Comparison of ENCODE assay signal across 8 mouse cellular contexts in genomic region chr13:83737826-83738527, GRCm38 (mm10).
DNase-seq lines count a peak whose midpoint lies in the region; ATAC-seq lines count a peak whose summit lies in the region.

No protein-coding gene starts in this region.

- H3K27ac ChIP-seq in midbrain, embryonic 12.5 days (replicated peaks), result peak overlapping the region; percentile 95

- DNase-seq in left cerebral cortex, postnatal 25 days (ENCODE audit: low spot score in 2 of 2), result peak; percentile 41 to 49
- DNase-seq in left cerebral cortex, adult 11 months (ENCODE audit: low spot score), result no peak
- DNase-seq in cerebellum, adult 8-10 months, result peak; percentile 57
- DNase-seq in thymus, postnatal 14 days, result no peak
- DNase-seq in c-Kit-positive CD71-positive TER-119-positive erythroid progenitor cells, embryonic 14.5 days (ENCODE audit: low spot score), result no peak
- DNase-seq in frontal cortex, adult 2 months (ENCODE audit: extremely low spot score in 1 of 2, low spot score in 1 of 2), result no peak

- ATAC-seq in granulocyte monocyte progenitor cell, adult 5-6 weeks (replicated peaks; ENCODE audit: poor library complexity, severe bottlenecking), result peak; percentile 29
- no peak for ATAC-seq in midbrain, embryonic 12.5 days (ENCODE audit: low FRiP score, low read depth)

- peak overlapping the region; percentile 67 for H3K4me2 ChIP-seq in midbrain, embryonic 12.5 days (replicated peaks)

- under 1% methylated on average over 27 of the region's 27 CpGs for WGBS in midbrain, embryonic 12.5 days

- peaks cover 9% of the 10 kb centered on the region; the same call in 1 of the 2 replicates for H3K4me1 ChIP-seq in midbrain, embryonic 12.5 days

- H3K4me3 ChIP-seq in midbrain, embryonic 12.5 days, result peak overlapping the region; percentile 52

- H3K9me3 ChIP-seq in midbrain, embryonic 12.5 days, result no peaks in the 10 kb centered on the region

- intact Hi-C loops in left cerebral cortex, postnatal 25 days (cut with DNase I), result loop anchor here (5.0 kb wide), 2 partner anchors 319 to 484 kb away; partner anchors contain the start of gene Tmem161b

- no peaks in the 10 kb centered on the region for H3K27me3 ChIP-seq in midbrain, embryonic 12.5 days

- peak overlapping the region; percentile 94 for H3K9ac ChIP-seq in midbrain, embryonic 12.5 days (replicated peaks)

- H3K36me3 ChIP-seq in midbrain, embryonic 12.5 days, result peaks cover 23% of the 10 kb centered on the region

Comparison
In these comparisons a context has a peak if more than half of its experiments do, and no peak if none do; other contexts are left out.
1. DNase-seq: peak in left cerebral cortex, postnatal 25 days (2 of 2) and cerebellum, adult 8-10 months (single experiment); none in left cerebral cortex, adult 11 months (single experiment), thymus, postnatal 14 days (single experiment), c-Kit-positive CD71-positive TER-119-positive erythroid progenitor cells, embryonic 14.5 days (single experiment) and frontal cortex, adult 2 months (0 of 2).